Mouse (Mus musculus) heart, adult 11 months (tissue): ENCODE data around the gene Slc35b2.

Experiments used
- DNase-seq: peaks from one replicate; pipeline ENCODE4 v3.0.0; 2022

The Slc35b2 gene

DNA sequence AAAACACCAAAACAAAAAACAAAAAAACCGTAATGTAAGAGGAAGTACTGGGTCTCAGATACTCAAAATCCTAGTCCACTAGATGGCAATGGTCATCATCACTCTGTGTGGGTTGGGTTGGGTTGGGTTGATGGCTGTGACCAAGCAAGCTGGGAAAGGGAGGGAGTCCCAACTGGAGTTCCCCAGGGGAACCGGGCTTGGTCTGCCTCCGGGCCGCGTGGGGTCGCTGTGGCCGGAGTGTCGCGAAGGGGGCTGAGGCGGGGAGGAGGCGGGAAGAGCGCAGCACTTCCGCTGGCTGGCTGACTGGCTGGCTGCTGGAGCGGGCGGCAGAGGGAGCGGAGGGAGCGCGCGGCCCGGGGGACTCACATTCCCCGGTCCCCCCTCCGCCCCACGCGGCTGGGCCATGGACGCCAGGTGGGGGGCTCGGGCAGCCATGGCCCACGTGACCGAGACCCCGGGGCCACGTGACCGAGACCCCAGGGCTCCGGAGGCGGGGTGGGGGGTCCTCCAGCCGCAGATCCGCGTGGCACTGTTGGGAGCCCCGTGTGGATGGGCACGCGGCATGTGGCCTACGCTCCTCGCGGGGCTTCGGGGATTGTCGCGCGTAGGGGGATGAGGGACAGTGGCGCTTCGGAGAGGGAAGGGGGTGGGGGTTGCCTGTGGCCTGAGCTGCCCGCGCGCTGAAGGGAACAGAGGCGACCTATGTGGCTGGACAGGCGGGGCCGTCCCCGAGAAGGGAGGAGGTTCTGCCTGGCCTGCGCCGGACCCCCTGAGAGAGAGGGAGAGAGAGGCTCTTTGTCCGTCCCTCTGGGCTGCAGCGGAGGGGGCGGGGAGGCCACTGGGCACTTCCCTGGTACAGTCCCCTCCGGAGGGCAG is at the start of gene Slc35b2:
TSS of gene Slc35b2 (plus strand) at position 220 of the 876 bp plus-strand sequence.
- peak; percentile 100 for DNase-seq

DNA sequence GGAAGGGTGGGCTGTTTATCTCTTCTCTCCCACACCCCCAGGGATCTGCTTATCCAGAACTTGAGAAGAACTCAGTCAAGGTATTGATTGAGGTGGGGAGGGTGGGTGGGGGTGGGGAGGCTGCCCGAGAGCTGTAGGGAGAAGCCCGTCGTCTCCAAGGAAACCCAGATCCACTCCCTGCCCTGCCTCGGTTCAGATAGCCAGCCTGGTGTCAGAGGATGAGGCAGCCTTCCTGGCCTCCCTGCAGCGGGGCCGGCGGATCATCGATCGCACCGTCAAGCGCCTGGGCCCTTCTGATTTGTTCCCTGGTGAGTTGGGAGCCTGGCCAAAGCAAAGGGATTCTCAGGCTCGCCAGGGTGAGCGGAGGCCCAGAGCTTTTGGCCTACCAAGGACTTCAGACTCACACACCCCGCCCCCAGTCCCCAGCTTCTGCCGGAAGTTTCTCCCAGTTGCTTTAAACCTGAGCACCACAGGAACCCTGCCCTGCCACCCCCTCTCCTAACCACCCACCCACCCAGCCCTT is 48.4 kb upstream of the Slc35b2 start:
- DNase-seq, result no peak

DNA sequence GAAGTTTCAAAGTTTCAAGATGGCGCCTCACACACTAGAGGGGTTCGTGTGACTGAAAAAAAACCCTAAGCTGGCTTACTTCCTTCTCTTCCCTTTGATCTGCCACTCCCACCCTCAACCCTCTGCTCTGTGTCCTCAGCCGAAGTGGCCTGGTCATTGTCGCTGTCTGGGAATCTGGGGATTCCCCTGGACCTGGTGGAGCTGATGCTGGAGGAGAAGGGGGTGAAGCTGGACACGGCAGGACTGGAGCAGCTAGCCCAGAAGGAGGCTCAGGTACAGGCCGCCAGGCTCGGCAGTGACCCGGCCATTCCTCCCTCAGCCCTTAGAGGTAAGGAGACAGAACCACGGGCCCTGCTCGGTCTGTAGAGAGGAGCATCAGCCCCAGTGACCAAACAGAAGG is 47.9 kb upstream of the Slc35b2 start:
- no peak for DNase-seq

- peak; percentile 93 for DNase-seq
Observed at GRCm38 (mm10) chr17:45516488-45516887, 47.2 kb upstream of the Slc35b2 start.

DNA sequence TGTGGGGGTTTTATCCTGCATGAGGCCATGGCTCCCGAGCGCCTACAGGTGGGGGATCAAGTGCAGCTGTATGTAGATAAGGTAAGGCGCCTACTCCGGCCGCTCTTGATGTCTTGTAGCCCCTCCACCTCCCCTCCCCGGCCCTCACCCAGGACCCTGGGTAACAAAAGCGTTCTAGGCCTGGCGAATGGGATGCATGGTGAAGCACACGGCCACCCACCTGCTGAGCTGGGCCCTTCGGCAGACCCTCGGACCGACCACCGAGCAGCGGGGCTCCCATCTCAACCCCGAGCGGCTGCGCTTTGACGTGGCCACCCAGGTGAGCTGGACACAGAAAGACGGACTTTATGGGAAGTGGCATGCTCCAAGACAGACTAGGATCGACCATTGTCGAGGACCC is 46.5 kb upstream of the Slc35b2 start:
- DNase-seq, result no peak

DNA sequence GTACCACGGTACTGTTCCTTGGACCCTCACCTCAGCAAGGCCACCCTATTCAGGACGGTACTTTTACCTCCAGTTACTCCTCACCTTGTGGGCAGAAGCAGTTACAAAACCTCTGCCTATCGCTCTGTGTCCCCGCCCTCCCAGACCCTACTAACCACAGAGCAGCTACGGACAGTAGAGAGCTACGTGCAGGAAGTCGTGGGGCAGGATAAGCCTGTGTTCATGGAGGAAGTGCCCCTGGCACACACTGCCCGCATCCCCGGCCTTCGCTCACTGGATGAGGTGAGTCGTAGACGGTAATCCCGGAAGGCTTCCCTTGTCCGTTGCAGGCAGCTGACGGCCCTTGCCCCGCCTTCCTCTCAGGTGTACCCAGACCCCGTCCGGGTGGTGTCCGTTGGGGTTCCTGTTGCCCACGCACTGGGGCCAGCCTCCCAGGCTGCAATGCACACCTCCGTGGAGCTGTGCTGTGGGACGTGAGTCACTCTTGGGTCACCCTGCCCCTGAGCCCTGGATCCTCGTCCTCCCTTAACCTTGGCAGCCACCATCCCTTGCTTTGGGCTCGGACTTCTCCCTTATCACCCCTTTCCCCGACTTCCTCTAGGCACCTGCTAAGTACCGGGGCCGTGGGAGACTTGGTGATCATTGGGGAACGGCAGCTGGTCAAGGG is 46.0 kb upstream of the Slc35b2 start:
- DNase-seq, result no peak

DNA sequence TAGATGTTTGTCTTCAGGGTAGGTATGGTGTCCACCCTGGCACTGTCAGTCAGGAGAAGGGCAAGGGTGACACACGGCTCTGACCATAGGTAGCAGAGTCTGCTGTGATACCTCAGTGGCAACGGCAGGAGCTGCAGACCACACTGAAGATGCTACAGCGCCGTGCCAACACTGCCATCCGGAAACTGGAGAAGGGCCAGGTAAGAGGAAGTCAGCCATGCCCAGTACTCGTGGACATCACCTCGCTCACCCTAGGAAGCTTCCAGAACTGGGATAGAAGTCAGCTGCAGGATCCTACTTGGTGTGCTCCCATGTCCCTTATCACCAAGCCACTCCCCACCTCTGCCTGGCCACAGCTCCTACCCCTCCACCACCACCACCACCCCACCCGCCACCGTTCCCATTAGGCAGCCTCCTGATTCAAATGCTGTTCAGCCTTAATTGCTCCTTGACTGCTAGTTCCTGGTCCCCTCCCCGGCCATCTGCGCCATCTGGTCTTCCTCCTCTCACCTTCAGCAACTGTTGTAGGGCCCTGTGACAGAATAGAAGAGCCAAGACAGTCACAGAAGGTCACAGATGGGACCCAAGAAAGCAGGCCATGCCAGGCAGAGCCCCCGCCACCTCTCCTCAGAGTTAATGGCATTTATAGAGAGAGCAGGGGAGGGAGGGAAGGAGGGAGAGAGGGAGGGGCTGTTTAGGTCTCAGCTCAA is 44.8 kb upstream of the Slc35b2 start:
- DNase-seq, result no peak

DNA sequence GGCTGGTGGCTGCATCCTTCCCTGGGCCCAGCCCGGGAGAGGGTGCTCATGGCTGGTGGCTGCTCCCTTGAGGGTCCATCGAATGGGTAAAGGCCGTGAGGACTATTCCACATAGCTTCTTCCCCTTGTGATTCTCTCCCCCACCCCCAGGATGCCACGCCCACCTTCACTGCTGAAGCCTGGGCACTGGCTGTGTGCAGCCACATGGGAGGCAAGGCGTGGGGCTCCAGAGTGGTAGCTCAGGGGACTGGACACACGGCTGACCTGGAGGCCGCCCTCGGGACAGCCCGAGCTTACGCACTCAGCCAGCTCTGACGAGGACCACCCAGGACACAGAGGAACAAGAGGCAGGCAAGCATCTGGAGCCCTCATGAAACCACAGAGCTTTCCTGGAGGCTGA is 43.5 kb upstream of the Slc35b2 start:
- no peak for DNase-seq

GRCm38 (mm10) chr17:45523263-45523662 is 40.4 kb upstream of the Slc35b2 start, which contains the start of gene Tcte1:
TSS of gene Tcte1 (plus strand) at chr17:45523434.
- no peak for DNase-seq

DNA sequence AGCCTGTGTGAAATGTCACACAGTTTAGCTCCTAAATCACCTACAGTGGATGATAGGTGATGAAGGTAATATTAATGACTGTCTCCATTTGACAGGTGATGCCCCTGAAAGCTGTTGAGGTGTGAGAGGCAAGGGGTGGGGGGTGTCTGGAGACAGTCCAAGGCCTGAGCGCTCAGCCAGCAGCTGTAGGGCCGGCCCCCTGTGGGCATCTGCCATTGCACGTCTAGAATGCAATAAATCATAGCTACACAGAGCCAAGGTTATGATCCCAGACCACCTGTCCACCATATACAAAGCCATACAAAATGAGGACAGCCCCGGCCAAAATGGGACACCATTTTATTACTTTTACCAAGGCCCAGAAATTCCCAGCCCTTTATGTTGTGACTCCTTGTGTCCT is 38.7 kb upstream of the Slc35b2 start:
- peak; percentile 84 for DNase-seq

- peak; percentile 73 for DNase-seq
Observed at GRCm38 (mm10) chr17:45526571-45526970, 37.1 kb upstream of the Slc35b2 start.

DNA sequence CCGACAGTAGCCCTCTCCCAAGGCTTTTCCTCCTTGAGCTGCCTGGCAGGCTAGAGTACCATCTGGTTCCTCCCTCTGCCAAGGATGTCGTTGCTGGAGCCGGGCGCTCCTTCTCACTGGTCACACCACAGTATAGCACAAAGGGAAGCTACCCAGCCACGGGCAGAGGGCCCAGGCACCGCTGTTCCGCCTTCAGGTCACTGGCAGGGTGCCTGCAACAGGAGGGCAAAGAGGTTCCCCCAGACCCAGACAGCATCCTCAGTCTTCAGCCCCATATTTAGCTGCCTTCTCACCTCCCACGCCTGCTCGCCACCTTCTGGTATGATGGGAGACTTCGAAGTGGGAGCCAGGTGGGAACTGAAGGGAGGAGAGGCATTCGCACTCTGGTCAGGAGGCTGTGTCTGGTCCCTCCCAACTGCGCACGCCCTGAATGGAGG is 33.3 kb upstream of the Slc35b2 start:
- DNase-seq, result peak; percentile 58

GRCm38 (mm10) chr17:45532896-45533295 is 30.8 kb upstream of the Slc35b2 start:
- DNase-seq, result peak; percentile 88

GRCm38 (mm10) chr17:45536264-45536663 is 27.4 kb upstream of the Slc35b2 start:
- DNase-seq, result no peak

DNA sequence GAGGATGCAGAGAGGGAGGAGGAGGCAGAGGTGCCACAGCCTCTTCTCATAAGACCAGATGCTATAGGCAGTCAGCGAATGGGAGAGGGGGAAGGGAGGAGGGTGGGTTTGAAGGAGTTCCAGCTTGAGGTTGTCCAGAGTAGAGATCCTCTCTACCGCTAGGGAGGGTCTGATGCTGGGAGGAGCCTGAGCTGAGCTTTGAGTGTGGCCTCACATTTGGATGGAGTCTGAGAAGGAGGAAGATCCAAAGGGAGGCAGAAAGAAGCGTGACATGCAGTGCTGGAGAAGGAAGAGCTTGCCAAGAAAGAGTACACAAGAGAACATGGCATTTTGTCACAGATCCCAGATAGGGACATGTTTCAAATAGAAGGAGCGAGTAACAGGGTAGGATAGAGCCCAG is 25.3 kb upstream of the Slc35b2 start:
- no peak for DNase-seq

DNA sequence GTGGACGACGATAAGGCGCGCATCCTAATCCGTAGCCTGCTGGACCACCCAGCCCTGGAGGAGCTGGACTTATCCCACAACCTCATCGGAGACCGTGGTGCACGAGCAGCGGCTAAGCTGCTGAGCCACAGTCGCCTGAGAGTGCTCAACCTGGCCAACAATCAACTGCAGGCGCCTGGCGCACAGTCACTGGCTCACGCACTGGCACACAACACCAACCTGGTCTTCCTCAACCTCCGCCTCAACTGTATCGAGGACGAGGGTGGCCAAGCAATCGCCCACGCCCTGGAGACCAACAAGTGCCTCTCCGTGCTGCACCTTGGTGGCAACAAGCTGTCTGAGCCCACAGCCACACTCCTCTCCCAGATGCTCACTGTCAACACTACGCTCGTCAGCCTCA is 24.0 kb upstream of the Slc35b2 start:
- peak; percentile 81 for DNase-seq

GRCm38 (mm10) chr17:45542129-45542528 is 21.5 kb upstream of the Slc35b2 start:
- DNase-seq, result peak; percentile 78

- DNase-seq, result peak; percentile 74
Observed at GRCm38 (mm10) chr17:45542705-45543104, 21.0 kb upstream of the Slc35b2 start.

DNA sequence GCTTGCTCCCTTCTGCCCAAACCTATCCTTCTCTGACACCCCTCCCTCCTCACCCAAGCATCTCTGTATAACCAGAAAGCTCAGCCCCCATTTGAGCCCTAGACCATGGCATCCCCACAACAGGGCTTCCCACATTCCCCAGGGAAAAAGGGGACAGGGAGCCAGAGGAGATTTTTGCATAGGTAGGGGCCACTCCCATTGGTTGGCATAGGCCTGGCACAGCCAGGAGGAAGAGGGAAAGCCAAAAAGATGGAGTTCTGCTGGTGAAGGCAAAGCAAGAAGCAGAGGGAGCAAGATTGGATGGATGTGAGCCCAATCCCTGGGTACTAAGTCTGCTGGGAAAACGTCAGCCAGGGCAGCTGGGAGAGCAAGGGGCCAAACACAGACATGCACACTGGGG is 20.6 kb upstream of the Slc35b2 start:
- DNase-seq, result no peak

DNA sequence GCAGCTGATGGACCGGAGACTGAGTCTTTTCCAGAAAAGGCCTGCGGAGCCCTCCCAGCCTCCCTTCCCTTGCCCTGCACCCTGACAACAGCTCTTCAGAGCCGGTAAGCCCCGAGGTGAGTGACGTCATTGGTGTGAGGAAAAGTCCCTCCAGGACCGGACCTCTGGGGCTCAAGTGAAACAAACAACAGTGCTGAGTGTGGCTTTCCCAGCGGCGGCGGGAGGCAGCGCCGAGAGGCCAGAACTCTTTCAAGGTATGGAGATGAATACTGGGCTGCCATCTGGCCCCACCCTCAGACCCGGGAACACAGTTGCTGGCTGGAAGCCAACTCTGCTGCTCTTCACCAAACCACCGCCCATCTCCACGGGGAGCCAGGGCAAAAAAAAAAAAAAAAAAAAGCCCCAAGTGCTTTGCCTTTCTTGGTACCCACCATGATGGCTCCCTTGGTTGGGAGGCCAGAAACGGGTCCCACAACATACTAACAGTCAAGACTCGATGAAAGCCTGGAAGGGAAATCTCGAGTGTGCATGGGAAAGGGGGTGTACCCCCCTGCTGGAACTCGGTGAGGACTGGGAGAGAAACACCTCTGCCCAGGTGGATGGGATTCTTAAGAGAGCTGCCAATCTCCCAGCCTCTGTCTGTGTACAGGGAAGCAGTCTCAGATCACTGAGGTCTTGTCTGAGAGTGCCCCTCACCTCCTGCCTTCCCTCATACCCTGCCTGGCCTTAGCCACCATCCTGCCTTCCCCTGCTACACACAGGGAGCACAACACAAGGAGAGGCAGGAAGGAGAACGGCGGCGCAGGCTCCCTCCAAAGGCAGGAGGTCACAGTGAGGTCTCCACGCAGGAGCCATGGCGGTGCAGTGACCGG is 19.4 kb upstream of the Slc35b2 start:
- peak; percentile 84 for DNase-seq

- DNase-seq, result no peak
Observed at GRCm38 (mm10) chr17:45544873-45545277, 18.8 kb upstream of the Slc35b2 start.

- DNase-seq, result peak; percentile 87
Observed at GRCm38 (mm10) chr17:45545278-45545961, 18.3 kb upstream of the Slc35b2 start.
